Mouse (Mus musculus) stomach, postnatal 0 days (tissue): ENCODE measurements at regions not wholly inside any gene's neighbourhood (a gene's known extent, or its start where the extent isn't known, plus 50 kb on each side); places are given as distances from the start of the nearest gene placed in this dataset.

Experiments
- ATAC-seq: fragments of 200-750 bp; cut with Nextera tagmentation; 2 replicates; pipeline ENCODE4 v1.8.0; 2017; ENCODE audit not compliant: low FRiP score, low TSS enrichment
- DNase-seq: peaks from one replicate; pipeline ENCODE4 v3.0.0-alpha.2; 2016; ENCODE audit warnings: low spot score
- H3K27ac ChIP-seq: fragments of 300-500 bp; sonication (generic); replicated peaks from 2 replicates; pipeline ENCODE4 v1.5.1; 2014; ENCODE audit warnings: mild to moderate bottlenecking, control low read depth
- H3K27me3 ChIP-seq: fragments of 300-500 bp; sonication (generic); 2 replicates; pipeline ENCODE4 v1.6.1; 2014; ENCODE audit warnings: low read length; ENCODE audit not compliant: control insufficient read depth, insufficient read depth
- H3K36me3 ChIP-seq: fragments of 300-500 bp; sonication (generic); 2 replicates; pipeline ENCODE4 v1.6.1; 2014; ENCODE audit warnings: low read length, mixed read lengths; ENCODE audit not compliant: control insufficient read depth, insufficient read depth
- H3K4me1 ChIP-seq: fragments of 300-500 bp; sonication (generic); replicated peaks from 2 replicates; pipeline ENCODE4 v1.6.1; 2014; ENCODE audit warnings: antibody characterized with exemption; ENCODE audit not compliant: control insufficient read depth, insufficient read depth
- H3K4me2 ChIP-seq: fragments of 300-500 bp; sonication (generic); replicated peaks from 2 replicates; pipeline ENCODE4 v1.6.1; 2014; ENCODE audit warnings: low read depth, mild to moderate bottlenecking, control low read depth, moderate library complexity
- H3K4me3 ChIP-seq: fragments of 300-500 bp; sonication (generic); 2 replicates; pipeline ENCODE4 v1.5.1; 2014; ENCODE audit warnings: low read depth, low read length, control low read depth
- H3K9ac ChIP-seq: fragments of 300-500 bp; sonication (generic); 2 replicates; pipeline ENCODE4 v1.6.1; 2014; ENCODE audit warnings: mild to moderate bottlenecking, low read length, control low read depth, mixed read lengths
- H3K9me3 ChIP-seq: fragments of 300-500 bp; sonication (generic); 2 replicates; pipeline ENCODE4 v1.6.1; 2016; ENCODE audit warnings: low read length; ENCODE audit not compliant: control insufficient read depth
- CTCF ChIP-seq: IDR thresholded peaks from 2 replicates; pipeline ENCODE4 v1.5.1; 2016; ENCODE audit warnings: antibody characterized with exemption, low read depth, mild to moderate bottlenecking, moderate library complexity
- EP300 ChIP-seq: optimal IDR thresholded peaks from 2 replicates; pipeline ENCODE3; 2016; ENCODE audit warnings: antibody characterized with exemption
- WGBS: fragments of 180-500 bp; shearing (Covaris S2); extraction: QIAGEN DNeasy Blood & Tissue Kit; methylation state at CpG from one replicate; pipeline ENCODE4 v1.1.7; 2014; 5-methylcytosine and 5-hydroxymethylcytosine counted together

DNA sequence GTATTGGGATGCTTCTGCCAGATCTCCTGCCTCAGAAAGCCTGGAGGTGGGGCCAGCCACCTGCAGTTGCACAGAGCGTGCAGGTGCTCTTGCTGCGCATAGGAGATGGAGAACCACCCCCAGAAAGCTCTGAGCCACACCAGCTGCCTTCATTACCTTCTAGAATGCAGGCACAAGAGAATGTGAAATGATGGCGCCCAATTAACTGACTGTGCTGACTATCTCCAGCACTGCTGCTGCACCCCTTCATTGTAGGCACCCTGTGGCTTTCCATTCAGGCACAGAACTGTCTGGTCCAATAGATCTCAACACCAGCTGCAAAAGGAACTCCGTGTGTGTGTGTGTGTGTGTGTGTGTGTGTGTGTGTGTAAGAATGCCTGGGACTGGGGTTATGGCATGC is 138.6 kb downstream of the H2al1j start:
- H3K4me3 ChIP-seq = no peak overlapping the region
- H3K4me2 ChIP-seq = no peak overlapping the region
- no peaks in the 10 kb centered on the region for H3K4me1 ChIP-seq
- DNase-seq = no peak
- H3K36me3 ChIP-seq = no peaks in the 10 kb centered on the region
- ATAC-seq = no peak
- H3K27me3 ChIP-seq = no peaks in the 10 kb centered on the region
- H3K9ac ChIP-seq = no peak overlapping the region
- H3K9me3 ChIP-seq = no peaks in the 10 kb centered on the region
- no peak overlapping the region for H3K27ac ChIP-seq
- TF ChIP-seq EP300 (no peak), CTCF (no peak)
- 85% methylated on average over 4 of the region's 4 CpGs for WGBS

DNA sequence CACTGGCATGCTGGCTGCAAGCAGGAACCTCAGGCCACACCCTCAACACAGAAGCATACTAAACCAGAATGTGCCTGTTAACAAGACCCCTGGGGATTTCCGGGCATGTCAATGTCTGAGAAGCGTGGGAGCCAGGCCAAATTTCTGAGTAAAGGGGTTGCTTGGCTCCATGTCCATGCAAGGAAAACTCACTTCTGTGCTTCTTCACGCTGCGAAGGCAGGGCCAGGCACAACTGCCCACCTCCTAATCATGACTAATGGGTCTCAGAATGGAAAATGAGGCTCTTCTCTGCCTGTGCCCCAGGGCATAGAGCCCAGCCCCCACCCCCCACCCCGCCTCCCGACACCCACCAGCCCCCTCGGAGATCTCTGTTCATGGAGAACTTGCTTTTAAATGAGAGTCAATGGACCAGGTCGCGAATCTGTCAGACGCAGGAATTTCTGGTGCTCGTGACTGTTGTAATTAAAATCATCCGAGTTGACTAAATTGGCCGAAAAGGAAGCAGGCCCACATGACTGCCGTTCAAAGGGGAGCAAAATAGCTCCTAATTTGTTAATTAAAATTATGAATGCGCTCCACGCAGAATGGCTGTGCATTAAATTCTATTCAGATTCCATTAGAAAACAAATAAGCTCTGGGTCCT is 152.2 kb downstream of the H2al1j start:
- no peak for TF ChIP-seq CTCF
- TF ChIP-seq EP300 = no peak
- no peak for ATAC-seq
- Histone ChIP-seq H3K27ac (no peak overlapping the region), H3K4me3 (no peak overlapping the region), H3K9ac (no peak overlapping the region), H3K27me3 (no peaks in the 10 kb centered on the region), H3K4me2 (no peak overlapping the region), H3K4me1 (no peaks in the 10 kb centered on the region), H3K9me3 (no peaks in the 10 kb centered on the region), H3K36me3 (no peaks in the 10 kb centered on the region)
- WGBS = 76% methylated on average over 16 of the region's 16 CpGs
- DNase-seq = no peak

DNA sequence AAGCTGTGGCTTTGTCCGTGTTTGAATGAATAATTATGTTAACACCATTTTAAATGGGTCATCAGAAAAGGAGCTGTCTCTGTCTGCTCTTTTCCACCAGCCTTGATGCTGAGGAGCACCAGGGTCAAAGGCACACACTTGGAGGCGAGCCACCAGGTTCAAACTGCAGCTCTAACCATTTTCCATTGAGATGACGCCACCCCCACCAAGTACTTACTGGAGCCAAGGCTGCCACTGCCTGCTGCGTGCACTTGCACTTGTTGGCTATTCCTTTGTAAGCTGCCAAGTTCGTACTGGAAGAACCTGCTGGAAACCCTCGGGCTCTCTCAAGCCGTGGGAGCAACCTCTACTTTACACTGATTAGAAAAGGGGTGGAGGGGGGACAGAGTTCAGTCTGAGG is 154.5 kb downstream of the H2al1j start:
- no peak for ATAC-seq

DNA sequence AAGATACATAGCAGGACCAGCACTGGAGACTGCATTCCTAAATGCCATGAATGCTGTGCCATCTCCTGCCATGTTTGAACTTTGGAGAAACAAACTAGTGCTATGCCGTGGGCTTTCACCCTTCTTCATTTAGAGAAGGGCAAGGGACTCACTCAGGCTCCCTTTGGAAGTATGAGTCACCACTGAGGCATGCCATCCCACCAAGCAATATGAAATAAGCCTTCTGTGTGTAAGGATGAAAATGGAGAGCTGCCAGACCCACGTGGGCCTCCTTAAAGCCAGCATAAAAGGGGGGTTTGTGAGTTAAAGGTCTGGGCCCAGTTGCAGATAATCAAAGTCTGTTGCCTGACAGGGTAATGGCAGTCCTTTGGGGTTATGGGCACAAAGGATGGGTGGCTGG is 159.0 kb downstream of the H2al1j start:
- Histone ChIP-seq H3K9ac (no peak overlapping the region), H3K27me3 (no peaks in the 10 kb centered on the region), H3K36me3 (no peaks in the 10 kb centered on the region), H3K4me3 (no peak overlapping the region), H3K4me2 (no peak overlapping the region), H3K27ac (no peak overlapping the region), H3K9me3 (no peaks in the 10 kb centered on the region), H3K4me1 (no peaks in the 10 kb centered on the region)
- no peak for TF ChIP-seq EP300
- no peak for TF ChIP-seq CTCF
- DNase-seq (no peak), ATAC-seq (no peak)
- WGBS = 41% methylated on average over 2 of the region's 2 CpGs

More for the DNA sequence above, 154.5 kb downstream of the H2al1j start:
- H3K4me3 ChIP-seq = no peak overlapping the region
- TF ChIP-seq EP300 (no peak), CTCF (no peak)
- no peak overlapping the region for H3K9ac ChIP-seq
- H3K27ac ChIP-seq = no peak overlapping the region
- H3K9me3 ChIP-seq = no peaks in the 10 kb centered on the region
- H3K4me2 ChIP-seq = no peak overlapping the region
- whole genome bisulfite sequencing = 50% methylated on average over 7 of the region's 7 CpGs
- DNase-seq = no peak
- H3K36me3 ChIP-seq = no peaks in the 10 kb centered on the region
- no peaks in the 10 kb centered on the region for H3K27me3 ChIP-seq
- no peaks in the 10 kb centered on the region for H3K4me1 ChIP-seq

DNA sequence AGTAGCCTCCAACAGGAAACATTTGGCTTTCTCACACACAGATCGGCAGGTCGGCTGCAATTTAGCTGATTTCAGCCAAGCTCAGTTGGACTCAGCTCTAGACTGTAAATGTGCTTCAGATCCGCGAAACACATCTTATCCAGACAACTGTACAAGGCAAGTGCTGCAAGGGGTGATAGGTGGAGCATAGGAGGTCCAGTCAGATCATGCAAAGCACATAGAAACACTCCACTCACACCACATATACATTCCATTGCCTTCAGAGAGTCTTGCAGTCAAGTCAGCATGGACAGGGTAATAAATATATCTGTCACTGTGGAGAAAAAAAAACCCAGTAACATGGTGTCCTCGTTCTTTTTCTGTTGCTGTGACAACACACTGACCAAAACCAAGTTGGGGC is 160.3 kb downstream of the H2al1j start:
- 43% methylated on average over 5 of the region's 5 CpGs for WGBS
- TF ChIP-seq EP300 (no peak), CTCF (no peak)
- H3K4me2 ChIP-seq = no peak overlapping the region
- H3K9ac ChIP-seq = no peak overlapping the region
- no peaks in the 10 kb centered on the region for H3K9me3 ChIP-seq
- no peaks in the 10 kb centered on the region for H3K4me1 ChIP-seq
- H3K4me3 ChIP-seq = no peak overlapping the region
- no peak overlapping the region for H3K27ac ChIP-seq
- ATAC-seq = no peak
- DNase-seq = no peak
- H3K36me3 ChIP-seq = no peaks in the 10 kb centered on the region
- no peaks in the 10 kb centered on the region for H3K27me3 ChIP-seq

DNA sequence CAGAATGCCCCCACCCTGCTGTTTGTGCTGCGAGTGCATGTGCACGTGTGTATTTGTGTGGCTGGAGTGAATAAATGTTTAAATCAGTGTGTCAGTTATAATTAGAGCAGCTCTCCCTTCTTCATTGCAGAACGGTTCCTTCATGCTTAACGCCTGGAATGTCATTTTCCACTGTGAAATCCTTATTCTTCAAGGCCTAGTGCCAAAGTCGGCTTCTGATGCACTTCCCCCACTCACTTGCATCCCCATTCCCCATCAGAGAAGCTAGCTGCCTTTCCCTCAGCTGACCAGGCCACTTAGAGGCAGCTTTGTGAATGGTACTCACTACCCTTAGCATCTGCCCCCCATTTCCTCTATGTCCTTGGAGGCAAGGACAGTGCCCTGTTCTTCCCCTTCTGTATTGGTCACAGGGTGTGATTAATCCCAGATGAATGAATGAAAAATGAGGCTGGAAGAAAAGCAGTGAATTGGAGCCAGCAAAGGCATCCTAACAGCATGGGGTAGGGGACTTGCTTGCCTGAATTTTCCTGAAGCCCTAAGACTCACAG is 162.6 kb downstream of the H2al1j start:
- TF ChIP-seq CTCF (no peak), EP300 (no peak)
- H3K27ac ChIP-seq = no peak overlapping the region
- H3K36me3 ChIP-seq = no peaks in the 10 kb centered on the region
- no peak overlapping the region for H3K4me2 ChIP-seq
- H3K9me3 ChIP-seq = no peaks in the 10 kb centered on the region
- H3K27me3 ChIP-seq = no peaks in the 10 kb centered on the region
- no peak overlapping the region for H3K4me3 ChIP-seq
- H3K9ac ChIP-seq = no peak overlapping the region
- 35% methylated on average over 5 of the region's 5 CpGs for WGBS
- no peaks in the 10 kb centered on the region for H3K4me1 ChIP-seq
- ATAC-seq (no peak), DNase-seq (no peak)
